Mouse (Mus musculus) macrophage (primary cell): Measurements from ENCODE around the gene Mgea5. TPM values are rescaled to one million over a fixed set of nuclear protein-coding genes. Genes with fewer than 3 reads are reported as not detected.
"Not testable (repeated sequence)": the region's sequence is repeated elsewhere in the genome, so short reads cannot be mapped to it uniquely, and the experiment has no call there.

Experiments used
- H3K27ac ChIP-seq: fragments of 350-480 bp; formaldehyde crosslinking; 2 replicates; pipeline ENCODE4 v1.9.0; 2021
- H3K36me3 ChIP-seq: fragments of 350-480 bp; formaldehyde crosslinking; 2 replicates; pipeline ENCODE4 v1.9.0; 2021; ENCODE audit errors: inconsistent target
- H3K4me3 ChIP-seq: fragments of 350-480 bp; formaldehyde crosslinking; 2 replicates; pipeline ENCODE4 v1.9.0; 2021; ENCODE audit errors: inconsistent target
- H3K79me2 ChIP-seq: fragments of 350-480 bp; formaldehyde crosslinking; 2 replicates; pipeline ENCODE4 v1.9.0; 2021; ENCODE audit errors: inconsistent target
- WGBS: methylation state at CpG from one replicate; pipeline ENCODE4 v1.1.7; 2026; ENCODE audit warnings: inconsistent platforms; ENCODE audit not compliant: missing documents; 5-methylcytosine and 5-hydroxymethylcytosine counted together
- polyA plus RNA-seq: library from polyadenylated mRNA; stranded (reverse); fragments of 250-400 nt; gene quantifications from 3 replicates; pipeline ENCODE4 v1.2.4, GENCODE M21; 2018; ENCODE audit warnings: inconsistent platforms

The Mgea5 gene
- polyA plus RNA-seq, 1 experiment from 2014 or later = 71.3 TPM

GRCm38 (mm10) chr19:45811028-45811674, 27.5 kb upstream of the Mgea5 start:
- Histone ChIP-seq H3K36me3 (no peaks in the 10 kb centered on the region), H3K4me3 (no peak overlapping the region), H3K79me2 (no peaks in the 10 kb centered on the region), H3K27ac (no peak overlapping the region)
- WGBS = 86% methylated on average over 12 of the region's 12 CpGs

- 73% methylated on average over 4 of the region's 4 CpGs for WGBS
- Histone ChIP-seq H3K36me3 (no peaks in the 10 kb centered on the region), H3K79me2 (no peaks in the 10 kb centered on the region), H3K4me3 (no peak overlapping the region), H3K27ac (no peak overlapping the region)
Observed at GRCm38 (mm10) chr19:45807732-45808131, 24.1 kb upstream of the Mgea5 start.

GRCm38 (mm10) chr19:45805817-45806216, 22.2 kb upstream of the Mgea5 start:
- H3K36me3 ChIP-seq, H3K4me3 ChIP-seq, H3K79me2 ChIP-seq, H3K27ac ChIP-seq: not testable (repeated sequence)
- WGBS = 91% methylated on average over 6 of the region's 6 CpGs

- no peaks in the 10 kb centered on the region for H3K36me3 ChIP-seq
- H3K27ac ChIP-seq = no peak overlapping the region
- WGBS = 35% methylated on average over 12 of the region's 12 CpGs
- no peaks in the 10 kb centered on the region for H3K79me2 ChIP-seq
- H3K4me3 ChIP-seq = no peak overlapping the region
Observed at GRCm38 (mm10) chr19:45804593-45805368, 21.1 kb upstream of the Mgea5 start.

- WGBS = 29% methylated on average over 4 of the region's 4 CpGs
- no peaks in the 10 kb centered on the region for H3K36me3 ChIP-seq
- no peaks in the 10 kb centered on the region for H3K79me2 ChIP-seq
- H3K4me3 ChIP-seq = no peak overlapping the region
- H3K27ac ChIP-seq = no peak overlapping the region
Observed at GRCm38 (mm10) chr19:45803408-45803807, 19.8 kb upstream of the Mgea5 start.

GRCm38 (mm10) chr19:45802702-45803101, 19.1 kb upstream of the Mgea5 start:
- Histone ChIP-seq H3K27ac (no peak overlapping the region), H3K36me3 (no peaks in the 10 kb centered on the region), H3K4me3 (no peak overlapping the region), H3K79me2 (no peaks in the 10 kb centered on the region)
- WGBS = 82% methylated on average over 4 of the region's 4 CpGs

GRCm38 (mm10) chr19:45796879-45797278, 13.2 kb upstream of the Mgea5 start:
- H3K36me3 ChIP-seq = no peaks in the 10 kb centered on the region
- H3K27ac ChIP-seq = no peak overlapping the region
- WGBS = 92% methylated on average over 15 of the region's 15 CpGs
- H3K79me2 ChIP-seq = no peaks in the 10 kb centered on the region
- H3K4me3 ChIP-seq = no peak overlapping the region

- H3K4me3 ChIP-seq = no peak overlapping the region
- no peaks in the 10 kb centered on the region for H3K36me3 ChIP-seq
- no peak overlapping the region for H3K27ac ChIP-seq
- no peaks in the 10 kb centered on the region for H3K79me2 ChIP-seq
- 76% methylated on average over 12 of the region's 15 CpGs for WGBS
Observed at GRCm38 (mm10) chr19:45796061-45796556, 12.5 kb upstream of the Mgea5 start.

GRCm38 (mm10) chr19:45795406-45795944, 11.8 kb upstream of the Mgea5 start:
- Histone ChIP-seq H3K36me3 (no peaks in the 10 kb centered on the region), H3K79me2 (no peaks in the 10 kb centered on the region), H3K27ac (no peak overlapping the region), H3K4me3 (no peak overlapping the region)
- WGBS = 79% methylated on average over 15 of the region's 15 CpGs

GRCm38 (mm10) chr19:45794718-45795117, 11.1 kb upstream of the Mgea5 start:
- H3K4me3 ChIP-seq = no peak overlapping the region
- no peaks in the 10 kb centered on the region for H3K79me2 ChIP-seq
- WGBS = 94% methylated on average over 5 of the region's 6 CpGs
- H3K27ac ChIP-seq = no peak overlapping the region
- H3K36me3 ChIP-seq = no peaks in the 10 kb centered on the region

GRCm38 (mm10) chr19:45792404-45792803, 8.8 kb upstream of the Mgea5 start:
- H3K79me2 ChIP-seq = no peaks in the 10 kb centered on the region
- 97% methylated on average over 6 of the region's 6 CpGs for WGBS
- H3K4me3 ChIP-seq = no peak overlapping the region
- H3K27ac ChIP-seq = no peak overlapping the region
- no peaks in the 10 kb centered on the region for H3K36me3 ChIP-seq

- no peak overlapping the region for H3K4me3 ChIP-seq
- H3K79me2 ChIP-seq = no peaks in the 10 kb centered on the region
- no peaks in the 10 kb centered on the region for H3K36me3 ChIP-seq
- peak overlapping the region; percentile 65 for H3K27ac ChIP-seq
- 0% methylated on average over 6 of the region's 13 CpGs for WGBS
Observed at GRCm38 (mm10) chr19:45789888-45790874, 6.5 kb upstream of the Mgea5 start.

- H3K27ac ChIP-seq = no peak overlapping the region
- no peak overlapping the region for H3K4me3 ChIP-seq
- no peaks in the 10 kb centered on the region for H3K36me3 ChIP-seq
- WGBS = 77% methylated on average over 5 of the region's 7 CpGs
- no peaks in the 10 kb centered on the region for H3K79me2 ChIP-seq
Observed at GRCm38 (mm10) chr19:45789365-45789764, 5.7 kb upstream of the Mgea5 start.

GRCm38 (mm10) chr19:45788337-45788736, 4.7 kb upstream of the Mgea5 start:
- 90% methylated on average over 4 of the region's 4 CpGs for WGBS
- no peak overlapping the region for H3K27ac ChIP-seq
- no peak overlapping the region for H3K4me3 ChIP-seq
- no peaks in the 10 kb centered on the region for H3K36me3 ChIP-seq
- H3K79me2 ChIP-seq = no peaks in the 10 kb centered on the region
